Mouse (Mus musculus): Measurements from ENCODE around the gene Bcl2l1. TPM values are rescaled to one million over a fixed set of nuclear protein-coding genes. Genes with fewer than 3 reads are reported as not detected.
A peak's percentile ranks its signal among the peaks of the same experiment; 100 is the strongest.

The Bcl2l1 gene
- polyA plus RNA-seq, 1 experiment from 2014 or later = 195 TPM

- H3K27me3 ChIP-seq (replicated peaks) = no peaks in the 10 kb centered on the region
- H3K4me2 ChIP-seq = no peak overlapping the region
- H3K36me3 ChIP-seq (replicated peaks) = no peaks in the 10 kb centered on the region
- H3K4me1 ChIP-seq = peaks cover 5% of the 10 kb centered on the region; the same call in 1 of the 2 replicates
- 52% methylated on average over 3 of the region's 3 CpGs for WGBS
- no peak overlapping the region for H3K9ac ChIP-seq
- no peak for ATAC-seq (replicated peaks)
- H3K9me3 ChIP-seq = no peaks in the 10 kb centered on the region
- H3K27ac ChIP-seq = no peak overlapping the region
- H3K4me3 ChIP-seq = no peak overlapping the region
Measured at GRCm38 (mm10) chr2:152811336-152812165, 20.0 kb downstream of the Bcl2l1 start.

- no peak overlapping the region for H3K27ac ChIP-seq
- H3K4me1 ChIP-seq = peaks cover 14% of the 10 kb centered on the region
- H3K27me3 ChIP-seq (replicated peaks) = no peaks in the 10 kb centered on the region
- no peak for ATAC-seq (replicated peaks)
- WGBS = 93% methylated on average over 5 of the region's 5 CpGs
- no peaks in the 10 kb centered on the region for H3K9me3 ChIP-seq
- no peak overlapping the region for H3K9ac ChIP-seq
- no peak overlapping the region for H3K4me3 ChIP-seq
- no peaks in the 10 kb centered on the region for H3K36me3 ChIP-seq (replicated peaks)
- no peak overlapping the region for H3K4me2 ChIP-seq
Measured at GRCm38 (mm10) chr2:152810158-152810941, 21.2 kb downstream of the Bcl2l1 start.

GRCm38 (mm10) chr2:152808178-152808577 lies 23.4 kb downstream of the Bcl2l1 start:
- Histone ChIP-seq H3K9ac (no peak overlapping the region), H3K4me1 (peaks cover 28% of the 10 kb centered on the region), H3K36me3 (replicated peaks) (no peaks in the 10 kb centered on the region), H3K9me3 (no peaks in the 10 kb centered on the region), H3K4me2 (no peak overlapping the region), H3K4me3 (no peak overlapping the region), H3K27me3 (replicated peaks) (no peaks in the 10 kb centered on the region), H3K27ac (no peak overlapping the region)
- ATAC-seq (replicated peaks) = no peak
- WGBS = 85% methylated on average over 3 of the region's 3 CpGs

- H3K27ac ChIP-seq = no peak overlapping the region
- no peak for ATAC-seq (replicated peaks)
- H3K4me2 ChIP-seq = no peak overlapping the region
- no peak overlapping the region for H3K4me3 ChIP-seq
- H3K9ac ChIP-seq = no peak overlapping the region
- H3K9me3 ChIP-seq = no peaks in the 10 kb centered on the region
- peaks cover 23% of the 10 kb centered on the region for H3K4me1 ChIP-seq
- WGBS = 85% methylated on average over 2 of the region's 2 CpGs
- no peaks in the 10 kb centered on the region for H3K27me3 ChIP-seq (replicated peaks)
- H3K36me3 ChIP-seq (replicated peaks) = no peaks in the 10 kb centered on the region
Measured at GRCm38 (mm10) chr2:152806037-152806436, 25.5 kb downstream of the Bcl2l1 start.

GRCm38 (mm10) chr2:152805111-152805490 lies 26.4 kb downstream of the Bcl2l1 start:
- 41% methylated on average over 5 of the region's 5 CpGs for WGBS
- Histone ChIP-seq H3K27me3 (replicated peaks) (no peaks in the 10 kb centered on the region), H3K36me3 (replicated peaks) (no peaks in the 10 kb centered on the region), H3K4me2 (no peak overlapping the region), H3K4me1 (peaks cover 23% of the 10 kb centered on the region), H3K4me3 (no peak overlapping the region), H3K27ac (0 out of 2 replicates have a peak overlapping the region, but pooled peaks have one; percentile 25), H3K9me3 (no peaks in the 10 kb centered on the region), H3K9ac (no peak overlapping the region)
- ATAC-seq (replicated peaks) = no peak

- H3K4me1 ChIP-seq = peaks cover 23% of the 10 kb centered on the region
- no peaks in the 10 kb centered on the region for H3K9me3 ChIP-seq
- H3K27me3 ChIP-seq (replicated peaks) = no peaks in the 10 kb centered on the region
- ATAC-seq (replicated peaks) = 0 out of 2 replicates have a peak, but pooled peaks have one; percentile 33
- H3K4me2 ChIP-seq = no peak overlapping the region
- WGBS = 3% methylated on average over 6 of the region's 6 CpGs
- no peak overlapping the region for H3K9ac ChIP-seq
- H3K4me3 ChIP-seq = no peak overlapping the region
- H3K27ac ChIP-seq = no peak overlapping the region
- no peaks in the 10 kb centered on the region for H3K36me3 ChIP-seq (replicated peaks)
Measured at GRCm38 (mm10) chr2:152804408-152805110, 27.0 kb downstream of the Bcl2l1 start.

GRCm38 (mm10) chr2:152803081-152803480 lies 28.4 kb downstream of the Bcl2l1 start:
- Histone ChIP-seq H3K4me1 (peaks cover 23% of the 10 kb centered on the region), H3K27me3 (replicated peaks) (no peaks in the 10 kb centered on the region), H3K36me3 (replicated peaks) (no peaks in the 10 kb centered on the region), H3K4me2 (no peak overlapping the region), H3K9me3 (no peaks in the 10 kb centered on the region), H3K4me3 (no peak overlapping the region), H3K27ac (no peak overlapping the region), H3K9ac (no peak overlapping the region)
- no peak for ATAC-seq (replicated peaks)
- WGBS = 87% methylated on average over 5 of the region's 5 CpGs

- peaks cover 23% of the 10 kb centered on the region for H3K4me1 ChIP-seq
Measured at GRCm38 (mm10) chr2:152802303-152802702, 29.2 kb downstream of the Bcl2l1 start.

GRCm38 (mm10) chr2:152800762-152801113 lies 30.8 kb downstream of the Bcl2l1 start:
- no peak for ATAC-seq (replicated peaks)
- H3K27ac ChIP-seq = no peak overlapping the region

More at GRCm38 (mm10) chr2:152802303-152802702, 29.2 kb downstream of the Bcl2l1 start:
- Histone ChIP-seq H3K4me2 (no peak overlapping the region), H3K36me3 (replicated peaks) (no peaks in the 10 kb centered on the region), H3K4me3 (no peak overlapping the region), H3K9me3 (no peaks in the 10 kb centered on the region), H3K9ac (no peak overlapping the region), H3K27ac (no peak overlapping the region), H3K27me3 (replicated peaks) (no peaks in the 10 kb centered on the region)
- WGBS = 93% methylated on average over 10 of the region's 10 CpGs
- ATAC-seq (replicated peaks) = no peak

GRCm38 (mm10) chr2:152799954-152800761 lies 31.4 kb downstream of the Bcl2l1 start:
- ATAC-seq (replicated peaks) = no peak
- no peaks in the 10 kb centered on the region for H3K36me3 ChIP-seq (replicated peaks)
- no peaks in the 10 kb centered on the region for H3K27me3 ChIP-seq (replicated peaks)
- no peak overlapping the region for H3K4me2 ChIP-seq
- no peak overlapping the region for H3K9ac ChIP-seq
- WGBS = 87% methylated on average over 7 of the region's 7 CpGs
- H3K4me1 ChIP-seq = peaks cover 12% of the 10 kb centered on the region
- H3K27ac ChIP-seq = no peak overlapping the region
- H3K9me3 ChIP-seq = no peaks in the 10 kb centered on the region
- H3K4me3 ChIP-seq = no peak overlapping the region

More at GRCm38 (mm10) chr2:152800762-152801113, 30.8 kb downstream of the Bcl2l1 start:
- no peak overlapping the region for H3K9ac ChIP-seq
- no peaks in the 10 kb centered on the region for H3K36me3 ChIP-seq (replicated peaks)
- no peaks in the 10 kb centered on the region for H3K9me3 ChIP-seq
- H3K4me3 ChIP-seq = no peak overlapping the region
- no peaks in the 10 kb centered on the region for H3K27me3 ChIP-seq (replicated peaks)
- peaks cover 18% of the 10 kb centered on the region for H3K4me1 ChIP-seq
- H3K4me2 ChIP-seq = no peak overlapping the region

GRCm38 (mm10) chr2:152797589-152797988 lies 33.9 kb downstream of the Bcl2l1 start:
- 0 out of 2 replicates have a peak, but pooled peaks cover 3% of the 10 kb centered on the region for H3K4me1 ChIP-seq
- H3K36me3 ChIP-seq (replicated peaks) = no peaks in the 10 kb centered on the region
- ATAC-seq (replicated peaks) = no peak
- no peaks in the 10 kb centered on the region for H3K27me3 ChIP-seq (replicated peaks)
- WGBS = 95% methylated on average over 1 of the region's 1 CpGs
- no peak overlapping the region for H3K4me2 ChIP-seq
- H3K27ac ChIP-seq = no peak overlapping the region
- H3K9ac ChIP-seq = no peak overlapping the region
- H3K9me3 ChIP-seq = no peaks in the 10 kb centered on the region
- no peak overlapping the region for H3K4me3 ChIP-seq
